Comparison of ENCODE assay signal across 8 mouse cellular contexts in genomic region chr10:62340991-62341390, GRCm38 (mm10). TPM values are rescaled to one million over a fixed set of nuclear protein-coding genes. Genes with fewer than 3 reads are reported as not detected.
DNase-seq lines count a peak whose midpoint lies in the region; ATAC-seq and TF ChIP-seq lines count a peak whose summit lies in the region.

No protein-coding gene starts in this region.

- no peak for TF ChIP-seq POLR2A in cortical plate, adult 2 months (IDR thresholded peaks at IDR 0.05; ENCODE audit: extremely low read depth, insufficient read depth, low read length)

- peak overlapping the region; percentile 67 for H3K4me3 ChIP-seq in kidney, embryonic 14.5 days (ENCODE audit: low read length)
- H3K4me3 ChIP-seq in cortical plate, adult 2 months (ENCODE audit: insufficient read depth, low read length), result peak overlapping the region; percentile 53
- peak overlapping the region; percentile 66 for H3K4me3 ChIP-seq in hindbrain, embryonic 14.5 days (replicated peaks; ENCODE audit: low read length)
- peak overlapping the region; percentile 74 for H3K4me3 ChIP-seq in midbrain, embryonic 13.5 days (replicated peaks)

- 23% methylated on average over 3 of the region's 3 CpGs for WGBS in kidney, embryonic 14.5 days
- WGBS in hindbrain, embryonic 14.5 days, result 21% methylated on average over 3 of the region's 3 CpGs
- WGBS in midbrain, embryonic 13.5 days, result 18% methylated on average over 3 of the region's 3 CpGs

- 0 out of 2 replicates have a peak overlapping the region, but pooled peaks have one; percentile 89 for H3K27ac ChIP-seq in kidney, embryonic 14.5 days (ENCODE audit: low read depth, low read length)
- peak overlapping the region; percentile 12; the same call in 1 of the 2 replicates for H3K27ac ChIP-seq in cortical plate, adult 2 months (ENCODE audit: insufficient read depth, low read length)
- H3K27ac ChIP-seq in hindbrain, embryonic 14.5 days, result peak overlapping the region; percentile 82
- peak overlapping the region; percentile 82; the same call in 1 of the 2 replicates for H3K27ac ChIP-seq in midbrain, embryonic 13.5 days

- ATAC-seq in kidney, embryonic 14.5 days (ENCODE audit: low FRiP score, low TSS enrichment), result no peak
- no peak for ATAC-seq in hindbrain, embryonic 14.5 days (ENCODE audit: low FRiP score)
- no peak for ATAC-seq in midbrain, embryonic 13.5 days
- ATAC-seq in frontal cortex, adult (ENCODE audit: low TSS enrichment), result no peak

- no peak for DNase-seq in kidney, adult 18-20 months
- DNase-seq in hindbrain, embryonic 14.5 days (ENCODE audit: low spot score), result no peak
- no peak for DNase-seq in gastrocnemius, postnatal 10 days
- no peak for DNase-seq in layer of hippocampus, postnatal 14 days (ENCODE audit: low spot score in 2 of 2)

- H3K4me1 ChIP-seq in kidney, embryonic 14.5 days (ENCODE audit: control insufficient read depth, insufficient read depth, low read length), result peaks cover 27% of the 10 kb centered on the region; the same call in 1 of the 2 replicates
- peaks cover 3% of the 10 kb centered on the region; the same call in 1 of the 2 replicates for H3K4me1 ChIP-seq in cortical plate, adult 2 months (ENCODE audit: control insufficient read depth, insufficient read depth, low read length)
- peaks cover 18% of the 10 kb centered on the region for H3K4me1 ChIP-seq in hindbrain, embryonic 14.5 days (replicated peaks; ENCODE audit: control insufficient read depth, insufficient read depth, low read length)
- H3K4me1 ChIP-seq in midbrain, embryonic 13.5 days (replicated peaks), result peaks cover 40% of the 10 kb centered on the region

- H3K4me2 ChIP-seq in kidney, embryonic 14.5 days (replicated peaks; ENCODE audit: low read depth, low read length), result peak overlapping the region; percentile 92
- H3K4me2 ChIP-seq in hindbrain, embryonic 14.5 days (replicated peaks), result peak overlapping the region; percentile 60
- H3K4me2 ChIP-seq in midbrain, embryonic 13.5 days (replicated peaks), result peak overlapping the region; percentile 71

- H3K9ac ChIP-seq in kidney, embryonic 14.5 days (ENCODE audit: low read depth, low read length), result peak overlapping the region; percentile 53
- H3K9ac ChIP-seq in hindbrain, embryonic 14.5 days, result peak overlapping the region; percentile 82
- H3K9ac ChIP-seq in midbrain, embryonic 13.5 days (replicated peaks), result peak overlapping the region; percentile 79

- H3K36me3 ChIP-seq in kidney, embryonic 14.5 days (ENCODE audit: control insufficient read depth, insufficient read depth, low read length), result no peaks in the 10 kb centered on the region
- no peaks in the 10 kb centered on the region for H3K36me3 ChIP-seq in hindbrain, embryonic 14.5 days (replicated peaks; ENCODE audit: control insufficient read depth, insufficient read depth)
- no peaks in the 10 kb centered on the region for H3K36me3 ChIP-seq in midbrain, embryonic 13.5 days

- no peak for TF ChIP-seq CTCF in cortical plate, adult 2 months (IDR thresholded peaks at IDR 0.05; ENCODE audit: extremely low read depth, insufficient read depth, low read length)

- H3K27me3 ChIP-seq in kidney, embryonic 14.5 days (ENCODE audit: control insufficient read depth, insufficient read depth, low read length), result no peaks in the 10 kb centered on the region
- no peaks in the 10 kb centered on the region for H3K27me3 ChIP-seq in hindbrain, embryonic 14.5 days (ENCODE audit: control insufficient read depth, insufficient read depth, low read length)
- H3K27me3 ChIP-seq in midbrain, embryonic 13.5 days, result no peaks in the 10 kb centered on the region

- H3K9me3 ChIP-seq in kidney, embryonic 14.5 days (ENCODE audit: control insufficient read depth, low read length), result no peaks in the 10 kb centered on the region
- H3K9me3 ChIP-seq in hindbrain, embryonic 14.5 days (ENCODE audit: control insufficient read depth, low read length), result no peaks in the 10 kb centered on the region
- no peaks in the 10 kb centered on the region for H3K9me3 ChIP-seq in midbrain, embryonic 13.5 days

RNA-seq across cellular contexts. Expression of gene Hk1, which starts 38.7 kb away (rescaled TPM):
- polyA plus RNA-seq in kidney, embryonic 14.5 days (2014; fragmentation: Nextera tagmentation; extraction: Ambion mirVana), result 14.2 and 31.4 TPM in 2 replicates
- 223 and 232 TPM in 2 replicates for polyA plus RNA-seq in cortical plate, adult 2 months (2012; rRNA removed)
- 89.9 and 105 TPM in 2 replicates for polyA plus RNA-seq in hindbrain, embryonic 14.5 days (2014; fragmentation: Nextera tagmentation; extraction: Ambion mirVana)
- 70.0 and 72.9 TPM in 2 replicates for polyA plus RNA-seq in midbrain, embryonic 13.5 days (2015; fragmentation: Nextera tagmentation; extraction: Ambion mirVana)
- total RNA-seq in gastrocnemius, postnatal 10 days (2021), result 10 to 100 TPM; 17.8 to 22.5 TPM
- 100 to 1,000 TPM; 307 to 312 TPM for total RNA-seq in layer of hippocampus, postnatal 14 days (2021)

Comparison
In these comparisons a context has a peak if more than half of its experiments do, and no peak if none do; other contexts are left out.
1. H3K27ac ChIP-seq: peak in every context shown above with its lines; median percentile 89 in kidney, embryonic 14.5 days; 82 in hindbrain, embryonic 14.5 days; 82 in midbrain, embryonic 13.5 days; 12 in cortical plate, adult 2 months.